Comparison of ENCODE assay signal across 8 mouse cellular contexts in genomic region chr19:6383470-6383869, GRCm38 (mm10). TPM values are rescaled to one million over a fixed set of nuclear protein-coding genes. Genes with fewer than 3 reads are reported as not detected.
DNase-seq lines count a peak whose midpoint lies in the region; ATAC-seq and TF ChIP-seq lines count a peak whose summit lies in the region.
"Had no signal": no experiment of that assay in that cellular context is flagged by ENCODE, and none has a peak within 500 bp of the region (broad histone marks: within the 10 kb centered on the region; RNA-seq: fewer than 3 reads in every experiment).

No protein-coding gene starts in this region.

- H3K4me2 ChIP-seq in intestine, embryonic 15.5 days (replicated peaks): no peak overlapping the region
- H3K4me2 ChIP-seq in intestine, postnatal 0 days (replicated peaks; ENCODE audit: low read depth): no peak overlapping the region
- no peak overlapping the region for H3K4me2 ChIP-seq in neural tube, embryonic 12.5 days (replicated peaks)
- no peak overlapping the region for H3K4me2 ChIP-seq in hindbrain, embryonic 15.5 days

- TF ChIP-seq CTCF in intestine, postnatal 0 days (IDR thresholded peaks at IDR 0.05; ENCODE audit: low read depth): no peak

- H3K9ac ChIP-seq in intestine, embryonic 15.5 days: no peak overlapping the region
- H3K9ac ChIP-seq in intestine, postnatal 0 days (ENCODE audit: low read depth, low read length): no peak overlapping the region
- 0 out of 2 replicates have a peak overlapping the region, but pooled peaks have one; percentile 5 for H3K9ac ChIP-seq in neural tube, embryonic 12.5 days
- no peak overlapping the region for H3K9ac ChIP-seq in hindbrain, embryonic 15.5 days

- DNase-seq in neural tube, embryonic 10.5 days (ENCODE audit: extremely low spot score, low spot score): no peak
- no peak for DNase-seq in Muller cell, postnatal 12 days (ENCODE audit: inconsistent ontology term)
- DNase-seq in thymus, postnatal 4 days: no peak

- H3K27me3 ChIP-seq in intestine, embryonic 15.5 days (replicated peaks): no peaks in the 10 kb centered on the region
- no peaks in the 10 kb centered on the region for H3K27me3 ChIP-seq in intestine, postnatal 0 days (replicated peaks; ENCODE audit: control insufficient read depth, insufficient read depth, low read length)
- H3K27me3 ChIP-seq in neural tube, embryonic 12.5 days (replicated peaks): no peaks in the 10 kb centered on the region
- H3K27me3 ChIP-seq in hindbrain, embryonic 15.5 days: no peaks in the 10 kb centered on the region

- H3K4me3 ChIP-seq in intestine, embryonic 15.5 days (replicated peaks): no peak overlapping the region
- no peak overlapping the region for H3K4me3 ChIP-seq in intestine, postnatal 0 days (ENCODE audit: low read depth, low read length)
- H3K4me3 ChIP-seq in neural tube, embryonic 12.5 days: no peak overlapping the region
- no peak overlapping the region for H3K4me3 ChIP-seq in hindbrain, embryonic 15.5 days

- H3K9me3 ChIP-seq in intestine, embryonic 15.5 days: no peaks in the 10 kb centered on the region
- no peaks in the 10 kb centered on the region for H3K9me3 ChIP-seq in intestine, postnatal 0 days (ENCODE audit: control insufficient read depth)
- H3K9me3 ChIP-seq in neural tube, embryonic 12.5 days: no peaks in the 10 kb centered on the region
- no peaks in the 10 kb centered on the region for H3K9me3 ChIP-seq in hindbrain, embryonic 15.5 days

- no peak for ATAC-seq in intestine, embryonic 15.5 days
- ATAC-seq in intestine, postnatal 0 days: no peak
- ATAC-seq in neural tube, embryonic 12.5 days (ENCODE audit: low FRiP score, low read depth): no peak
- ATAC-seq in hindbrain, embryonic 15.5 days (ENCODE audit: low FRiP score, low read depth): no peak

- WGBS in intestine, embryonic 15.5 days: 46% methylated on average over 5 of the region's 5 CpGs
- WGBS in intestine, postnatal 0 days: 51% methylated on average over 5 of the region's 5 CpGs
- WGBS in neural tube, embryonic 12.5 days: 52% methylated on average over 5 of the region's 5 CpGs
- WGBS in hindbrain, embryonic 15.5 days: 54% methylated on average over 5 of the region's 5 CpGs

- 0 out of 2 replicates have a peak overlapping the region, but pooled peaks have one; percentile 3 for H3K27ac ChIP-seq in intestine, embryonic 15.5 days
- no peak overlapping the region for H3K27ac ChIP-seq in intestine, postnatal 0 days (ENCODE audit: low read depth, low read length)
- no peak overlapping the region for H3K27ac ChIP-seq in neural tube, embryonic 12.5 days
- peak overlapping the region; percentile 38; the same call in 1 of the 2 replicates for H3K27ac ChIP-seq in hindbrain, embryonic 15.5 days (replicated peaks)
- H3K27ac ChIP-seq: macrophage had no signal

- peaks cover 1% of the 10 kb centered on the region; the same call in 1 of the 2 replicates for H3K36me3 ChIP-seq in intestine, embryonic 15.5 days
- peaks cover 11% of the 10 kb centered on the region for H3K36me3 ChIP-seq in intestine, postnatal 0 days (ENCODE audit: control insufficient read depth, insufficient read depth)
- 0 out of 2 replicates have a peak, but pooled peaks cover 4% of the 10 kb centered on the region for H3K36me3 ChIP-seq in neural tube, embryonic 12.5 days
- H3K36me3 ChIP-seq in hindbrain, embryonic 15.5 days: 0 out of 2 replicates have a peak, but pooled peaks cover 2% of the 10 kb centered on the region

- peaks cover 12% of the 10 kb centered on the region for H3K4me1 ChIP-seq in intestine, embryonic 15.5 days (replicated peaks)
- H3K4me1 ChIP-seq in intestine, postnatal 0 days (replicated peaks; ENCODE audit: control insufficient read depth, insufficient read depth, low read length): no peaks in the 10 kb centered on the region; the same call in 1 of the 2 replicates
- peaks cover 7% of the 10 kb centered on the region; the same call in 1 of the 2 replicates for H3K4me1 ChIP-seq in neural tube, embryonic 12.5 days
- no peaks in the 10 kb centered on the region; the same call in 1 of the 2 replicates for H3K4me1 ChIP-seq in hindbrain, embryonic 15.5 days (replicated peaks)

RNA-seq across cellular contexts. Expression of gene Pygm, which starts 0.7 kb away (rescaled TPM):
- polyA plus RNA-seq in intestine, embryonic 15.5 days (2015; fragmentation: Nextera tagmentation; extraction: Ambion mirVana): 6.1 and 6.3 TPM in 2 replicates
- 4.1 and 4.7 TPM in 2 replicates for polyA plus RNA-seq in intestine, postnatal 0 days (2015; fragmentation: Nextera tagmentation; extraction: Ambion mirVana)
- polyA plus RNA-seq in neural tube, embryonic 12.5 days (2016; fragmentation: Nextera tagmentation; extraction: Ambion mirVana): 4.7 and 5.5 TPM in 2 replicates
- polyA plus RNA-seq in hindbrain, embryonic 15.5 days (2015; fragmentation: Nextera tagmentation; extraction: Ambion mirVana): 7.0 and 7.6 TPM in 2 replicates

RNA-seq across cellular contexts. Expression of gene Rasgrp2, which starts 15.7 kb away (rescaled TPM):
- polyA plus RNA-seq in intestine, embryonic 15.5 days (2015; fragmentation: Nextera tagmentation; extraction: Ambion mirVana): 36.9 and 48.6 TPM in 2 replicates
- 38.5 and 41.5 TPM in 2 replicates for polyA plus RNA-seq in intestine, postnatal 0 days (2015; fragmentation: Nextera tagmentation; extraction: Ambion mirVana)
- 26.4 and 28.3 TPM in 2 replicates for polyA plus RNA-seq in neural tube, embryonic 12.5 days (2016; fragmentation: Nextera tagmentation; extraction: Ambion mirVana)
- polyA plus RNA-seq in hindbrain, embryonic 15.5 days (2015; fragmentation: Nextera tagmentation; extraction: Ambion mirVana): 140 and 148 TPM in 2 replicates

RNA-seq across cellular contexts. Expression of gene Sf1, which starts 20.0 kb away (rescaled TPM):
- polyA plus RNA-seq in intestine, embryonic 15.5 days (2015; fragmentation: Nextera tagmentation; extraction: Ambion mirVana): 118 and 129 TPM in 2 replicates
- polyA plus RNA-seq in intestine, postnatal 0 days (2015; fragmentation: Nextera tagmentation; extraction: Ambion mirVana): 51.9 and 55.3 TPM in 2 replicates
- 171 TPM in 2 replicates for polyA plus RNA-seq in neural tube, embryonic 12.5 days (2016; fragmentation: Nextera tagmentation; extraction: Ambion mirVana)
- polyA plus RNA-seq in hindbrain, embryonic 15.5 days (2015; fragmentation: Nextera tagmentation; extraction: Ambion mirVana): 103 and 117 TPM in 2 replicates

RNA-seq across cellular contexts. Expression of gene Nrxn2, which starts 35.1 kb away (rescaled TPM):
- polyA plus RNA-seq in intestine, embryonic 15.5 days (2015; fragmentation: Nextera tagmentation; extraction: Ambion mirVana): 1.1 and 2.0 TPM in 2 replicates
- 1.2 and 1.4 TPM in 2 replicates for polyA plus RNA-seq in intestine, postnatal 0 days (2015; fragmentation: Nextera tagmentation; extraction: Ambion mirVana)
- 31.2 and 32.9 TPM in 2 replicates for polyA plus RNA-seq in neural tube, embryonic 12.5 days (2016; fragmentation: Nextera tagmentation; extraction: Ambion mirVana)
- 44.3 and 46.6 TPM in 2 replicates for polyA plus RNA-seq in hindbrain, embryonic 15.5 days (2015; fragmentation: Nextera tagmentation; extraction: Ambion mirVana)
- polyA plus RNA-seq: macrophage had no signal

RNA-seq across cellular contexts. Expression of gene Map4k2, which starts 42.5 kb away (rescaled TPM):
- polyA plus RNA-seq in intestine, embryonic 15.5 days (2015; fragmentation: Nextera tagmentation; extraction: Ambion mirVana): 8.8 and 11.0 TPM in 2 replicates
- polyA plus RNA-seq in intestine, postnatal 0 days (2015; fragmentation: Nextera tagmentation; extraction: Ambion mirVana): 4.1 and 4.3 TPM in 2 replicates
- 16.0 and 18.4 TPM in 2 replicates for polyA plus RNA-seq in neural tube, embryonic 12.5 days (2016; fragmentation: Nextera tagmentation; extraction: Ambion mirVana)
- polyA plus RNA-seq in hindbrain, embryonic 15.5 days (2015; fragmentation: Nextera tagmentation; extraction: Ambion mirVana): 20.1 and 21.8 TPM in 2 replicates

Comparison
In these comparisons a context has a peak if more than half of its experiments do, and no peak if none do; other contexts are left out.
1. H3K27ac ChIP-seq: peak in intestine, embryonic 15.5 days (single experiment) and hindbrain, embryonic 15.5 days (single experiment); none in intestine, postnatal 0 days (single experiment) and neural tube, embryonic 12.5 days (single experiment).